Mouse (Mus musculus) thymus, postnatal 14 days (tissue): ENCODE results near the gene Zfp943.
"Not testable (repeated sequence)": the region's sequence is repeated elsewhere in the genome, so short reads cannot be mapped to it uniquely, and the experiment has no call there.

Experiments
- DNase-seq: peaks from one replicate; pipeline ENCODE4 v3.0.0; 2021

The Zfp943 gene

DNA sequence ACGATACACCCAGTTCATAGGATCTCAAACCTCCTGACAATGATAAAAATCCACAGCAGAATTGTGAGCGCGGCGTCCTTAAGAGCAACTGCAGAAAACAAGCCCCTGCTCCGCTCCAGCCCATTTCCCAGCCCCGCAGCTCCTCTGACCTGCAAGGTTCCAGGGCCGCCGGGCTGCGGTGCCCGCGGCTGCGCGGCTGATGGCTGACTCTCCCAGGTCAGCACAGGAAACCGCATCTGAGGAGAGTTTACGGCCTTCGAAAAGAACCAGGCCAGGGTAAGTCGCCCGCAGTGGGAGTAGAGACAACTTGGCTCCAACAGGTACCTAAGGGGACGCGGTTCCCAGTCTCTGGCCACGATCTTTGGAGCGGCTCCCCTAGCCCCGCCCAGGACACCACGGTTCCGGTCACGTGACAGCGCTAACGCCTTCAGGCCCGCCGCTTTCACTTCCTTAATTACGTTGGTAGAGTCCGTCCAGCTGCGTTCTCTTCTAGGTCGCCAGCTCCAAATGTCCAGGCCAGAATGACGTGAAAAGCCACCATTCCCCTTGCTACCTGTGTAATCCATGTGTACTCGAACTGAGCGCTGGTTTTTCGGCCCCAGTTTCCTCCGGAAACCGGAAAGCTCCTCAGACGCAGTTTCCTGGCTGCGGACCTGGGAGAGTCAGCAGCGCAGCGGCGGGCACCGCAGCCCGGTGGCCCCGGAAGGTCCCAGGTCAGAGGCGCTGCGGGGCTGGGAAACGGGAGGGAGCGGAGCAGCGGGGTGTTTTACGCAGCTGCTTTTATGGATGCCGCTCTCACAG is at the start of gene Zfp943, which contains the start of gene Zfp942:
Gene Zfp943 (plus strand): TSS at position 446 of the 801 bp plus-strand sequence.
Gene Zfp942 (minus strand): TSS at position 358 of the 801 bp plus-strand sequence.
- peak; percentile 80 for DNase-seq

GRCm38 (mm10) chr17:21963302-21963701 is 950 bp downstream of the Zfp943 start:
- no peak for DNase-seq

GRCm38 (mm10) chr17:22035594-22035993 is 73.2 kb downstream of the Zfp943 start:
- not testable (repeated sequence) for DNase-seq

GRCm38 (mm10) chr17:22049403-22049802 is 87.1 kb downstream of the Zfp943 start:
- DNase-seq = no peak

- no peak for DNase-seq
Measured at GRCm38 (mm10) chr17:22053211-22053610, 90.9 kb downstream of the Zfp943 start.

GRCm38 (mm10) chr17:22081031-22081631 is 118.8 kb downstream of the Zfp943 start:
- DNase-seq = peak; percentile 32

DNA sequence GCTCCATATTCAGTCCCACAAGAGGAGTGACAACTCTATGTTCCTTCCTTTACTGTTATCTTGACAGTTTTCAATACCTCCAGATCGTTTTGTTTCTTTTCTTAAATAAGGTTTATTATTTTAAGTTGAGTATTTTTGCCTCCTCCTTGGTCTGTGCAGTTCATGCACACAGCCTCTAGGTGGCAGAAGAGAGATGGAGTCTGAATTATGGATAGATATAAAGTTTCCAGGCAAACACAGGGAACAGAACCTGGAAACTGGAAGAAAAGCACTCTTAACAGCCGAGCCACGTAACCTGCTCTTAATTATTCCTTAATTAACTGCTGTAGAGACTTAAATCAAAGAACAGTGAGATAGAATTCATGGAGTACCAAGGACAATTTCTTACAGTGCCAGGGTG is 120.9 kb downstream of the Zfp943 start:
- peak; percentile 5 for DNase-seq

- DNase-seq = no peak
Measured at GRCm38 (mm10) chr17:22118770-22119169, 156.4 kb downstream of the Zfp943 start.
